Mouse (Mus musculus) frontal cortex, postnatal 14 days (tissue): Measurements from ENCODE around the gene Pdss2.
"Not testable (repeated sequence)": the region's sequence is repeated elsewhere in the genome, so short reads cannot be mapped to it uniquely, and the experiment has no call there.

Experiments
- DNase-seq, 2 experiments: peaks; one replicate each; pipeline ENCODE4 v3.0.0; 2022; ENCODE audit warnings: low spot score in 2 of 2

Gene Pdss2

GRCm38 (mm10) chr10:43373666-43374065, 152.4 kb downstream of the Pdss2 start:
- DNase-seq: no peak

- DNase-seq: no peak
These were observed 154.0 kb downstream of the Pdss2 start for GRCm38 (mm10) chr10:43375286-43375685.

DNA sequence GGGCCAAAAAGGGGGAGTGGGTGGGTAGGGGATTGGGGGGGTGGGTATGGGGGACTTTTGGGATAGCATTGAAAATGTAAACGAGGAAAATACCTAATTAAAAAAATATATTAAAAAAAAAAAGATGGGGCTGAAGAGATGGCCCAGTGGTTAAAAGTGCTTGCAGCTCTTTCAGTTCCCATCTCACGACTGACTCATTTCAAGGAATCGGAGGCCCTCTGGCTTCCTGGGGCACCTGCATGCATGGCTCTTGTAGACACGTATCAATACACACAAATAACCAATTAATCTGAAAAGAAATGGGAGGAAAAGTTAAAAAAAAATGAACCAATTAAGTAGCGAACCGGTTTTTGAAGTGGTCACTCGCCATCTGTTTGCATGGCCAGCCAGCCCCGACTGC, 155.5 kb downstream of the Pdss2 start:
- no peak for DNase-seq

DNA sequence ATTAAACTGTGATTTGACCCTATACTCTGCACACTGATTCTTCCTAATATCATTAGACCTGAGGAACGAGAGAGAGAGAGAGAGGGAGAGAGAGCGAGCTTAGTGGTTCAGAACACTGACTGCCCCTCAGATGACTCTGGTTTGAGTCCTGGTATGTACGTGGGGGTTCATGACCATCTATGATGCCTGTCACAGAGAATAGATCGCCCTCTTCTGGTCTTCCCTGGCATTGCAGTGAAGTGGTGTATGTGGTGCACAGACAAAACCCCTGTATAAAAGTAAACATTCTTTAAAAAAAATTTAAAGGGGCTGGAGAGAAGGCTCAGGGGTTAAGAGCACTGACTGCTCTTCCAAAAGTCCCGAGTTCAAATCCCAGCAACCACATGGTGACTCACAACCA, 157.0 kb downstream of the Pdss2 start:
- DNase-seq: no peak

GRCm38 (mm10) chr10:43378732-43379644, 157.7 kb downstream of the Pdss2 start:
- DNase-seq: no peak

GRCm38 (mm10) chr10:43382660-43383059, 161.4 kb downstream of the Pdss2 start:
- DNase-seq: no peak

GRCm38 (mm10) chr10:43384623-43385022, 163.3 kb downstream of the Pdss2 start:
- DNase-seq: no peak

GRCm38 (mm10) chr10:43392921-43393320, 171.6 kb downstream of the Pdss2 start:
- DNase-seq: no peak

GRCm38 (mm10) chr10:43393818-43394217, 172.5 kb downstream of the Pdss2 start:
- DNase-seq: no peak

DNA sequence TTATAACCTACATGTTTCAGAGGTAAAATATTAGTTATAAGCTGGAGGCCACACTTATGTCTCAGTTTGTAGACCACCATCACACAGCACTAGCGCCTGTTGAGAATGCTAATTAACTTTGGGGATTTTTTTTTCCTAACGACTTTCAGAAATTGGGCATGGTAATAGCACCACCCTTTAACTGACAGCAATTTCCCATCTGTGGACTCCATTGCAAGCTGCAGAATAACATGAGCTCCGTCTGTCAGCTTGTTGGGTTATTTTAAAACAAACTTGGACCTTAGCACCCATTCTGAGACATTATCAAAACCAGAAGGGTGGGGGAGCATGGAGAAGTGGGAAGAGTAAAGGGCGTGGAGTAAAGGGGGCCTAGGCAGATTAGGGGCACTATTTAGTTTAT, 174.5 kb downstream of the Pdss2 start:
- no peak for DNase-seq

DNA sequence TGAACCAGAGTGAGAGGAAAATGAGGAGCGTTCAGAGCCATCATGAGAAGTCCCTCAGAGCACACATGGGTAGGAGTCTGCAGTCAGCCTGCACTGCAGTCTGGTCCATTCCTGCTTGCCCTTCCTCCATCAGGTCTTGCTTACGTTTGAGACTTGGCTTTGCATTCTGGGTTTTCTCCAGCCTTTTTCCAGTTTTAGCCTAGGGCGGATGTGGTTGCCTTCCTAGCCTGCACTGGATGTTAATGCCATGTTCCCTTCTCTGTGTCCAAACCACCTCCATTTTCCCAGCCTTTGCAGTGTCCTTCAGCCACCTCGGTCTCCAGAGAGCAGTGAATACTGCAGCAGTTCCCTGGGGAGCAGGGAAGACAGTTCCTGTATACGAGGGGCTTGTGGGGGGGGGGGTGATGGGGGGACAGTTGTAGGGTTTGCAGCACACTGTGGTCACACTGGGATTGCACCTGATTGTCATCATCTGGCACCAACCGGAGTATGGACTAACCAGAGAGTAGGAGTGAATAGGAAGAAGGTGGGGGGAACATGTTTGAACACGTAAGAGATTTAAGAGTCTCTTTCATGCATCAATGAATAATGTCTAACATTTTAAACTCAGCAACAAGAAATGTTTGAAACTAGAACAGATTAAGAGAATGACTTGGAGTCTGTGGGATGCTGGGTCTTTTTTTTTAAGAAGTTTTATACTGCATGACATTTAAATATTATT, 178.5 kb downstream of the Pdss2 start:
- no peak for DNase-seq

- no peak for DNase-seq
These were observed 184.8 kb downstream of the Pdss2 start for GRCm38 (mm10) chr10:43406107-43406506.

GRCm38 (mm10) chr10:43406885-43407284, 185.6 kb downstream of the Pdss2 start:
- no peak for DNase-seq

DNA sequence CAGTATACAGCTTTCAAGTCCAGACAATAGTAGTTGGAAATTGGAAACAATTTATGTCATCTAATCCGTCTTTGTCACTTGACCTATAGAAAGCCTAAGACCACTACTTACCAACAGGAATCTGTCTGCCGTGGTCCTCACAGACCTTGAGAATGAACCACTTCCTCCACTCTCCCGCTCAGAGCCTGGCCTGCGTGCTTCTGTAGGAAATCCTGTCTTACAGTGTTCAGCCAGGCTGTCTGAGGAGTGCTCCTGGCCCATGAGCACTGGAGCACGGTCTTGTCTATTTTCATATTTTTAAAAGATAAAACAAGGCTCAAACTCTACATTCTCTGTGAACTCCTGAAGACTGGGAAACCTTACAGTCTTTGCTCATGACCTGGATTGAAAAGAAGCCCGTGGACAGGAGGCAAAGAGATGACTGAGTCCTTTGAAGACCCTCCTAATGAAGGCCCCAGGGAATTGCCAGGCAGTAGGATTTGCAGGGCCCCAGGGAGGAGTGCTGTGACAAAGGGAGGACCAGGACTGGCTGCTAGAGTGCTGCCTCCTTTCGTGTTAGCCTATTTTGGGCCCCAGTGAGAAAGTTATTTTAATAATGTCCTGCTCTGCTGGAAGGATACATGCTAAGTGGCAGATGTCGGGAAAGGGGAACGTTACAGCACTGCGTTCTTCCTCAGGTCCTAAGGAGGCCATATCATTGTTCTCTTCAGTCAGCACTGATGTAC, 188.4 kb downstream of the Pdss2 start:
- no peak for DNase-seq

GRCm38 (mm10) chr10:43411164-43411563, 189.9 kb downstream of the Pdss2 start:
- DNase-seq: not testable (repeated sequence)

DNA sequence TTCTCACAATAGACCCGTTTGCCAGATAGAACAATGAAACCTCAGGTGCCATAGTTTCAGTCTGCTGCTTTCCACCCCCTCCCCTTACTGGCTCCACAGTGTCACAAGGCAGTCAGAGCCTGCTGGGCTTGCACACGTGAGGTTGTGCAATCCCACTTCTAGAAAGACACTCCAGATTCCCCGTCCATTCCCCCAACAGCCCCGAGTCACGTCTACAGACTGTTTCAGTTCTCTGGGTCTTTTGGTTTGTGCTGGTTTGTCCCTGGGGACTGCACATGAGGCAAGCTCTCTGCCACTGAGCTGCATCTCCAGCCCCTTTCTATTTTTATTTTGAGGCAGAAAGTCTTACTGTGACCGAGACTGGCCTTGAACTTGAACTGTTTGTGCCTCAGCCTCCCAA, 196.1 kb downstream of the Pdss2 start:
- DNase-seq: no peak

- DNase-seq: peak; percentile 10 to 22
These were observed 199.6 kb downstream of the Pdss2 start for GRCm38 (mm10) chr10:43420660-43421413.

DNA sequence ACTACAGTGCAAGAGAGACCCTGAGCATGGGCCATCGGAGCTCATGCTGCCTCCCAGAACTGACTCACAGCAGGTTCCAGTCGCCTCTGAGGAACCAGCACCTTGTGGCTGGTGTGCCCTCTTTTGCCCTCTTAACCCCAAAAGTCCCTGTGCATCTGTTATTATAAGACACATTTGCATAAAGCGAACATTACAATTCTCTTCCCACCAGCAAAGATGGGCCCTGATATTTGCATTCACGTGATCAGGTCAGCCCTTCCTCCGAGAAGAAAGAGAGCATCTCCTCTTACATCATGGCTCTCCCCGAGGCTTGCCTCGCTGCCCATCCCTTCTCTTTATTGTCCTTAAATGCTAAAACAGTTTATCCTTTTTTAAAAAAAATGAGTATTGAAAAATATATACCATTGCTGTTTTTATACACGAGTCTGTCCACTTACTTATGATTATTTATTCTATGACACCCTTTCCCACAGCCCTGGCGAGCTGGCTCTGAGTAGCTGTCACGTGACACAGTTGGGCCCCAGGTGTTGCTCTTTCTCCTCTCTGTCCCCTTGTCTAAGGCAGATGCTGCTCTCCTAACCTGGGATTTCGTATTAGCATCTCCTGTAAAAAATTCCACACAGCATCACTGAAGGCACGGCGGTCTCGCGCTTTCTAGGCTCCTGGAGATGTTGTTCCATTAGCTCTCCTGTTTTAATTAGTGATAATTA, 200.9 kb downstream of the Pdss2 start:
- DNase-seq: no peak

- no peak for DNase-seq
These were observed 203.3 kb downstream of the Pdss2 start for GRCm38 (mm10) chr10:43424545-43424944.

- no peak for DNase-seq
These were observed 209.3 kb downstream of the Pdss2 start for GRCm38 (mm10) chr10:43430606-43431005.

- DNase-seq: no peak
These were observed 213.0 kb downstream of the Pdss2 start for GRCm38 (mm10) chr10:43434326-43434725.
